Mouse (Mus musculus) liver, postnatal 0 days (tissue): ENCODE data around the gene Zbtb8os. TPM values are rescaled to one million over a fixed set of nuclear protein-coding genes. Genes with fewer than 3 reads are reported as not detected.

Experiments
- ATAC-seq: fragments of 200-750 bp; cut with Nextera tagmentation; 2 replicates; pipeline ENCODE4 v1.8.0; 2017; ENCODE audit warnings: mild to moderate bottlenecking, moderate library complexity
- DNase-seq: peaks from one replicate; pipeline ENCODE4 v3.0.0-alpha.2; 2016
- H3K27ac ChIP-seq: fragments of 300-500 bp; sonication (generic); 2 replicates; pipeline ENCODE4 v1.5.1; 2014; ENCODE audit warnings: antibody characterized with exemption, moderate library complexity, mild to moderate bottlenecking, low read depth
- H3K27me3 ChIP-seq: fragments of 300-500 bp; sonication (generic); 2 replicates; pipeline ENCODE4 v1.6.1; 2014; ENCODE audit warnings: low read length, control low read depth, mixed read lengths; ENCODE audit not compliant: insufficient read depth
- H3K36me3 ChIP-seq: fragments of 300-500 bp; sonication (generic); replicated peaks from 2 replicates; pipeline ENCODE4 v1.6.1; 2014; ENCODE audit warnings: mild to moderate bottlenecking, control low read depth, low read length, moderate library complexity, mixed read lengths; ENCODE audit not compliant: insufficient read depth
- H3K4me1 ChIP-seq: fragments of 300-500 bp; sonication (generic); 2 replicates; pipeline ENCODE4 v1.6.1; 2014; ENCODE audit warnings: antibody characterized with exemption, mild to moderate bottlenecking, control low read depth; ENCODE audit not compliant: insufficient read depth
- H3K4me2 ChIP-seq: fragments of 300-500 bp; sonication (generic); 2 replicates; pipeline ENCODE4 v1.6.1; 2014; ENCODE audit warnings: low read depth, mild to moderate bottlenecking, low read length, moderate library complexity, mixed read lengths
- H3K4me3 ChIP-seq: fragments of 300-500 bp; sonication (generic); 2 replicates; pipeline ENCODE4 v1.5.1; 2014; ENCODE audit warnings: low read depth, low read length
- H3K9ac ChIP-seq: fragments of 300-500 bp; sonication (generic); replicated peaks from 2 replicates; pipeline ENCODE4 v1.6.1; 2014; ENCODE audit warnings: mild to moderate bottlenecking, moderate library complexity
- H3K9me3 ChIP-seq: fragments of 300-500 bp; sonication (generic); 2 replicates; pipeline ENCODE4 v1.6.1; 2016; ENCODE audit warnings: mild to moderate bottlenecking, control low read depth, low read length, mixed read lengths
- CTCF ChIP-seq: sonication (generic); IDR thresholded peaks from 2 replicates; pipeline ENCODE4 v1.5.1; 2016; ENCODE audit warnings: antibody characterized with exemption, low read depth
- EP300 ChIP-seq: IDR thresholded peaks from 2 replicates; pipeline ENCODE4 v1.6.1; 2016; ENCODE audit warnings: antibody characterized with exemption, low read depth, mild to moderate bottlenecking
- WGBS: fragments of 180-500 bp; shearing (Covaris S2); extraction: QIAGEN DNeasy Blood & Tissue Kit; methylation state at CpG from one replicate; pipeline ENCODE4 v1.1.7; 2014; ENCODE audit not compliant: insufficient replicate concordance; 5-methylcytosine and 5-hydroxymethylcytosine counted together
- polyA plus RNA-seq: library from polyadenylated mRNA; unstranded; fragments of >200 nt; fragmentation: Nextera tagmentation; extraction: Ambion mirVana; gene quantifications from 2 replicates; pipeline ENCODE4 v1.2.1, GENCODE M21; 2015

The Zbtb8os gene
- polyA plus RNA-seq, 1 experiment from 2014 or later, result 32.2 TPM

DNA sequence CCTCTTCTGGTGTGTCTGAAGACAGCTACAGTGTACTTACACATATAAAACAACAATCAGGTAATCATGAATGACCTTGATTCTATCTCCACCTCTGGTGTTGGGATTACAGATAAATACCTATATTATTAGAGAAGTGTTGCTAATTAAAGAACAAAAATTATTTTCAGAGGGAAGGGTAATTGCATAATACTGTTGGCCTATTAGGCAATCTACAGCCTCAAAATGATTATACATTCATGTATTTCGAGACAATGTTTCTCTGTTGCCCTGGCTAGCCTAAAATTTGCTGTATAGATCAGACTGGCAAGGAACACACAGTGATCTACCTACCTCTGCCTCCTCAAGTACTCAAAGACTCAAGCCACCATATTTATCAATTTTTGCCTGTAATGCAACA lies 12.0 kb upstream of the Zbtb8os start:
- TF ChIP-seq CTCF (no peak), EP300 (no peak)
- Histone ChIP-seq H3K27me3 (no peaks in the 10 kb centered on the region), H3K4me3 (no peak overlapping the region), H3K4me2 (no peak overlapping the region), H3K27ac (no peak overlapping the region), H3K36me3 (peaks cover 69% of the 10 kb centered on the region), H3K9ac (no peak overlapping the region), H3K4me1 (peaks cover 8% of the 10 kb centered on the region), H3K9me3 (no peaks in the 10 kb centered on the region)
- ATAC-seq, result no peak
- DNase-seq, result no peak
- WGBS, result 51% methylated on average over 1 of the region's 1 CpGs

DNA sequence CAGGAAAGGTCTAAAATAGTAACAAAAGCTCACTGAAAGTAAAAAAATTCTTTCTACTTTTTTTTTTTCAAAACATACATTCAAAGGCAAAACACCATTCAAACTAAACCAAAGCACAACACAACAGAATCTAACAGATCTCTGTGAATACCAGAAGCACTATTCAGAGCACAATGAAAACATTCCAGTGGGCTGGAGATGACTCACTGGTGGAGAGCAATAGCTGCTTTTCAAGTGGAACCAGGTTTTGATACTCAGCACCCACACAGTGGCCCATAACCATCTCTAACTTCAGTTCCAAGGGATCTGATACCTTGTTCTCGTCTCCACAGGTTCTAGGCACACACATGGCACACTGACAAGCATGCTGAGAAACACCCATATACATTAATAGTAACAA lies 10.7 kb upstream of the Zbtb8os start:
- no peak for DNase-seq
- Histone ChIP-seq H3K9ac (no peak overlapping the region), H3K27me3 (no peaks in the 10 kb centered on the region), H3K36me3 (peaks cover 71% of the 10 kb centered on the region), H3K9me3 (no peaks in the 10 kb centered on the region), H3K4me2 (no peak overlapping the region), H3K27ac (no peak overlapping the region), H3K4me1 (peaks cover 11% of the 10 kb centered on the region), H3K4me3 (no peak overlapping the region)
- ATAC-seq, result no peak
- TF ChIP-seq CTCF, result no peak
- no peak for TF ChIP-seq EP300
- 96% methylated on average over 1 of the region's 1 CpGs for WGBS

DNA sequence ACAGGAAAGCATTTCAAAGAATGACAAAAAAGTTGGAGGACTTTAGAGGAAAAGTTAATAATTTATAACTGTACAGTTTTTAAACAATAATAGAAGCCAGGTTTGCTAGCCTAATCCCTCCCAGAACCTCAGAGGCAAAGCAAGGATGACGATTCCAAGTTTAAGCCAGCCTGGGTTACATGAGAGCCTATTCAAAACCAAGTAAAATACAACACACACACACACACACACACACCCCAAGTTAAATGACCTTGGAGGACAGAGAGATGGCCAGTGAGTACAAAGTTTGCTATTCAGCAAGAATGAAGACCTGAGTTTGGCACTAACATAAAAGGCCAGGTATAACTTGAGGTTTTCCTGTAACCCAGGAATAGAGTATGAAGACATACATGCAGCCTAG lies 9.3 kb upstream of the Zbtb8os start:
- 0 out of 2 replicates have a peak overlapping the region, but pooled peaks have one; percentile 29 for H3K27ac ChIP-seq
- 43% methylated on average over 1 of the region's 1 CpGs for WGBS
- DNase-seq (no peak), ATAC-seq (no peak)
- no peaks in the 10 kb centered on the region for H3K27me3 ChIP-seq
- no peak overlapping the region for H3K9ac ChIP-seq
- H3K9me3 ChIP-seq, result no peaks in the 10 kb centered on the region
- peaks cover 13% of the 10 kb centered on the region for H3K4me1 ChIP-seq
- peaks cover 68% of the 10 kb centered on the region for H3K36me3 ChIP-seq
- no peak overlapping the region for H3K4me3 ChIP-seq
- no peak overlapping the region for H3K4me2 ChIP-seq
- TF ChIP-seq CTCF (no peak), EP300 (no peak)

DNA sequence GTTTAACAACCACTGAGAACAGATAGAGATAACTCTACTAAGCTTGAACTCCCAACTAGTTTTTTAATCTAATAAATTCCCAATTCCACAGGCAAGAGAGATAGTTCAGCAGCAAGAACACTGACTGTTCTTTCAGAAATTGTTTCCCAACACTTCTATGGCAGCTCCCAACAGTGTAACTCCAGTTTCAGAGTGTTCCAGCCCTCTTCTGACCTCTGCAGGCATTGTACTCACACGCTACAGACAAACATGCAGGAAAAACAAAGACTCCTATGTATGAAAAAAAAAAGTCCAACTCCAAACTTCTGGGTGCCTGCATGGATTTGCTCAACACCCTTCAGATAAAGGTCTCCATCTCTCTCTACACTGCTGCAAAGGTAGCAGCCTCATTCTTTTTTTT lies 2.6 kb upstream of the Zbtb8os start:
- no peak for ATAC-seq
- H3K36me3 ChIP-seq, result peaks cover 50% of the 10 kb centered on the region
- WGBS, result 39% methylated on average over 1 of the region's 1 CpGs
- H3K4me3 ChIP-seq, result no peak overlapping the region; the same call in 1 of the 2 replicates
- TF ChIP-seq CTCF, result no peak
- TF ChIP-seq EP300, result no peak
- no peaks in the 10 kb centered on the region for H3K9me3 ChIP-seq
- no peak for DNase-seq
- peak overlapping the region; percentile 18; the same call in 1 of the 2 replicates for H3K9ac ChIP-seq
- peak overlapping the region; percentile 76 for H3K4me2 ChIP-seq
- peak overlapping the region; percentile 5; the same call in 1 of the 2 replicates for H3K27ac ChIP-seq
- peaks cover 45% of the 10 kb centered on the region for H3K4me1 ChIP-seq
- no peaks in the 10 kb centered on the region for H3K27me3 ChIP-seq

DNA sequence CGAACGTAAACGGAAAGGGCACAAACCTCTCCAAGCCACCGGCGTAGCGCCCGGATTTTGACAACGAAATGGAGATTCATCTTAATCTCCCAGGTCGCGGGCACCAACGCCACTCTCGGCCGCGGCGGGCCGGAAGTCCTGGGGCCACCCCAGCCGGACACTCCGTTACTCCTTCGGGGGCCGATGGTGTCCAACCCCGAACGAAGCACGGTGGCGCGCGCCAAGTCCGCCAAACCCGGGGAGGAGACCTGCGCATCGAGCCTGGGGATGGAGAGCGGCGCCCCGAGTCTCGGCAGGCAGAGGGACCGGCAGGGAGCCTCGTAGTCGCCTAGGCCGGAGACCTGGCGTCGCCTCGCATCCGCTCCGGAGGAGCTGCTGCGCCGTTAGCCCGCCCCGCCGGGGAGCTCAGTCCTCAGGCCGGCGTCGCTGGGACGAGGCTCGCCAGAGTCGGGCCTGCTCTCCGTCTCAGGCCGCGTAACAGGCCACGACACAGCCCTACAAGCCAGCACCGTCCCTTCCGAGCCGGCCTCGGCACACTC lies 749 bp upstream of the Zbtb8os start:
- Histone ChIP-seq H3K27ac (peak overlapping the region; percentile 97), H3K4me1 (peaks cover 49% of the 10 kb centered on the region), H3K4me3 (peak overlapping the region; percentile 90), H3K36me3 (peaks cover 32% of the 10 kb centered on the region), H3K9ac (peak overlapping the region; percentile 82), H3K4me2 (peak overlapping the region; percentile 76), H3K27me3 (no peaks in the 10 kb centered on the region), H3K9me3 (no peaks in the 10 kb centered on the region)
- TF ChIP-seq EP300 (no peak), CTCF (no peak)
- DNase-seq, result no peak
- peak; percentile 64 for ATAC-seq
- under 1% methylated on average over 62 of the region's 62 CpGs for WGBS

DNA sequence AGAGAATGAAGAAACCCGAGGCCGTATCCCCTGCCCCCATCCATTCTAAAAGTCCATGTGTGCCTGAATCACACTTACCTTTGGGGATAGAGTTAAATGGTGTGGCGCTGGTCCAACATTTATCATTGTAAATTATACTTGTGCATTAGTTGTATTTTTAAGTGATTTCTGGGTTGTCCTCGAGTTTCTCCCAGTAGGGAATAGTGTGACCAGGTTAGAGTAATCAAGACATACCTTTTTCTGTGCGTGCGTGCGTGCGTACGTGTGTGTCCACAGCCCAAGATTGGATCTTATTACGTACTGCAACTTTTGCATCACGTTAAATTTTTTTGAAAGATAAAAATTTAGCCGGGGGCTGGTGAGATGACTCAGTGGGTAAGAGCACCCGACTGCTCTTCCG lies 796 bp downstream of the Zbtb8os start:
- ATAC-seq, result no peak
- Histone ChIP-seq H3K27me3 (no peaks in the 10 kb centered on the region), H3K9me3 (no peaks in the 10 kb centered on the region), H3K27ac (peak overlapping the region; percentile 97), H3K4me2 (peak overlapping the region; percentile 76), H3K9ac (peak overlapping the region; percentile 70), H3K4me1 (peaks cover 47% of the 10 kb centered on the region), H3K36me3 (peaks cover 21% of the 10 kb centered on the region), H3K4me3 (peak overlapping the region; percentile 90)
- TF ChIP-seq CTCF, result no peak
- no peak for TF ChIP-seq EP300
- 44% methylated on average over 14 of the region's 14 CpGs for WGBS
- DNase-seq, result no peak
